Mouse (Mus musculus): ENCODE measurements at regions not wholly inside any gene's neighbourhood (a gene's known extent, or its start where the extent isn't known, plus 50 kb on each side); places are given as distances from the start of the nearest gene placed in this dataset.

DNA sequence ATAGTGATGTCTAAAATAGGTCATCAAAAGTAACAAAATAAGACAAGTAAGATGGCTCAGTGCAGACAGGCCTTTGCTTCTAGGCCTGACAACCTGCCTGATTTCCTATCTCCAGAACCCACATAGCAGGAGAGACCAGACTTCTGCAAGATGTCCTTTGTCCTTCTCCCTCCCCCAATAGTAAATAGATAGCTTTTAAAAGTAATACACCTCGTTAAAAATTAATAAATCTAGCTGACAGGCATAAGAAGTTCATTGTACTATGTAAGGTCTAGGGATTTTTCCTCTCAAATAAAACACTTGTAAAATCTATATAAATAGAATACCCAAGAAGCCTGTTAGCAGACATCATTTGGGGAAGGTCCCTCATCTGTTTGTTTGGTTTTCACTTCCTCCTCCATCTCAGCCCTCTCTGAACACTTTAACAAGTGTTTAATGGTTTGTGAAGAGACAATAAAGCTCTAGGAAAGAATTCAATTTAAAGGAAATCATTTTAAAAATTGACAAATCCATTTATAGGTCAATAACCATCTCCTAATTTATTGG lies 67.2 kb upstream of the Jade1 start:
- TF ChIP-seq CTCF (IDR thresholded peaks at IDR 0.05; ENCODE audit: low read depth, low read length) (no peak), POLR2A (IDR thresholded peaks at IDR 0.05; ENCODE audit: insufficient read depth, low read length) (no peak), EP300 (IDR thresholded peaks at IDR 0.05; ENCODE audit: insufficient read depth, low read depth, low read length) (no peak)
